Mouse (Mus musculus) urinary bladder, adult 2 months (tissue): ENCODE data around the gene Kcnj16. TPM values are rescaled to one million over a fixed set of nuclear protein-coding genes. Genes with fewer than 3 reads are reported as not detected.

Source experiments
- DNase-seq: peaks from one replicate; pipeline ENCODE4 v3.0.0; 2022; ENCODE audit warnings: low spot score
- polyA plus RNA-seq: library from polyadenylated mRNA; depleted of rRNA; stranded (reverse); fragments of >200 nt; gene quantifications from 2 replicates; pipeline ENCODE4 v1.2.3, GENCODE M21; 2012; rRNA removed

Kcnj16 gene
- 0.06 TPM in 1 of 2 replicates, not detected in the other for polyA plus RNA-seq

DNA sequence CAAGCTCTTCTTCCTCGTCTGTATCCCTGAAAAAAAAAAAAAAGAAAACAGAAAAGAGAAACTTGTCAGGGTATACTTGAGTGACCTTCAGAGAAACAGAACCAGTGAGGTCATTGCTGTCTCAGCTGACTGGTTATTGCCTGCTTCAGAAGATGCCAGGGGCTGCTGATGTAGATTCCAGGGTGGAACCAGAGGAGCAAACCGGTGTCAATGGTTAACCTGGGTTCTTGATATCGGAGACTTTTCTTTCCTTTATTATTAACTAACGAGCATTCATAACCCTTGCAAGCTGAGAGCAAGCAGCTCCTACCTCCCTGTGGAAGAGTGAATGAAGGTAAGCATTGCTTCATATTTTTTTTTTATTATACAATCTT, at the start of gene Kcnj16:
Gene Kcnj16 (plus strand): TSS at position 272 of the 374 bp plus-strand sequence.
- DNase-seq = no peak

DNA sequence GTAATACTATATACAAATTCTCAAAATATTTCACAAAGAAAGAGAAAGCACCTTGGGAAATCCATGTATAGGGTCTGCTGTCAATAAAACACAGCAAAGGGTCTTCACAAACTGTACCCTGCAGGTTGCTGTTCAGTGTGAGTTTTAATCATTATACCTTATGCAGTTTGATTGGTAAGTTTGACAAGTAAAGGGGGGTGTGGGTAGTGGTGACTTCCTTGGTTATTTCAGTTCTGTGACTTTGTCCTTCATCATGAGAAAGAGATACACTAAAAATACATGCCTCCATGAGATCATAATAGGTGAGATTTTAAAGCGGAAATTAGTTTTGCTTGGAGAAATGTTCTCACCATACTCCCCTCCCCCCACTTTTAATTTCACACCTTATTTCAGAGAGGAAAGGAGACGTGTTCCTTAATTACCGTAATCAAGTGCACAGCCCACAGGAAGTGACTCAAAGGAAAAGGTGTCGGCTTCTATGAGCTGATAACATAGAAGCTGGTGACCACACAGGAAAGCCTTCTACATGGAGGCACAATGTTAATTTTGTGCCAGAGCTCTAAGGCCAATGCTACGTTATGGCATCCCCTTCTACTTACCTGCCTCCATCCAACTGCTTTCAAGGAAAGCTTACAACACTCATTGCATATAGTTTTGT, 48.9 kb upstream of the Kcnj16 start:
- no peak for DNase-seq

DNA sequence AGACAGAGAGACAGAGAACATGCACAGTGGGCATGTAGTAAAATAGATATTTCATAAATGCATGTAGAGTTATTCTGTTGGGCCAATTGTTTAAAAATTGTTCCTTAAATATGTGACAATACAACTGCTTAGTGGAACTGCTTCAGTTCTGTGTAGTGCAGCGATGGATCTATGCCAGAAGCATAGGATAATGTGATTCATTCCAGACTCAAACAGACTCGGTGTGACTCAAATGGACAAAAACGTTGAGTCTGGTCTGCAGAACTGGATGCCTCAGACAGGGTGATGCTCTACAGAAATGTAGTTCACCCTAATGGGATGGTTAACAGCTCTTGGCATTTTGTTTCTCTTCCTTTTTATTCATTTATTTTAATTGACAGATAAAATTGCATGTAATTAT, 32.1 kb upstream of the Kcnj16 start:
- DNase-seq = no peak

DNA sequence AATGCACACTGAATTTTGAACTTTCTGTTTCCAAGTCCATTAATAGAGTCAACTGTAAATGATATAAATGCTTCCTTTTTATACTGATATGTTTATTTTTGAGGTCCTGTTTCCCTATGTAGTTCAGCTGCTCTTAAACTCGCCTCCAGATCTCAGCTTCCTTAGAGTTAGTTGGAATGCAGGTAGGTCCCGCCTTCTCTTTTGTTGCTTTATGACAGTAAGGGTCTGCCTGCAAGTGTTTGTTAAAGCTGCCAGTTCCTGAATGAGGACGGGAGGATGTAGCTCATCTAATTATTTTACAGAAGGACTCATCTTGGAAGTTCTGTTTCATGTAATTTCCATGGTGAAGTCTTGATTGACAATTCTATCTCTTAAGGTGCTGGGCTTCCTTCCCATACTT, 25.6 kb upstream of the Kcnj16 start:
- no peak for DNase-seq

DNA sequence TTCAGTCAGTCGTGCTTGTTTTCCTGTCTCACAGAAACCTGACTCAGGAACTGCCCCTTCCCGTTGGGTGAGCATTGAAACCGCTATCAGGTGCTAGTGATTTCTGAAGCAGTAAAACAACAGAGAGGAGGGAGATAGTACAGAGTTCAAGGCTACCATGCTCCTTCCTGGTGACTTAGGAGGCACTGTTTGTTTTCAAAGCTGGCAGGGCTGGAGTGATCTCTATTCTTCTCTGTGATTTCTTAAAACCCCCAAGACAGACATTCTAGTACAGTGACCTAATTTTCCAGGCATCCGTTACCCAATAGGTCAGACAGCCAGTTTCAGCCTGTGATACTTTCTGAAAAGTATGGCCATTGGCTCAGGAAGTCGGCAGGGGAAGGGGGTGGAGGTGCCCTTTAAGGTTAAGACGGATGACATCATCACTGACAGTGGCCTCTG, 25.1 kb upstream of the Kcnj16 start:
- DNase-seq = no peak

DNA sequence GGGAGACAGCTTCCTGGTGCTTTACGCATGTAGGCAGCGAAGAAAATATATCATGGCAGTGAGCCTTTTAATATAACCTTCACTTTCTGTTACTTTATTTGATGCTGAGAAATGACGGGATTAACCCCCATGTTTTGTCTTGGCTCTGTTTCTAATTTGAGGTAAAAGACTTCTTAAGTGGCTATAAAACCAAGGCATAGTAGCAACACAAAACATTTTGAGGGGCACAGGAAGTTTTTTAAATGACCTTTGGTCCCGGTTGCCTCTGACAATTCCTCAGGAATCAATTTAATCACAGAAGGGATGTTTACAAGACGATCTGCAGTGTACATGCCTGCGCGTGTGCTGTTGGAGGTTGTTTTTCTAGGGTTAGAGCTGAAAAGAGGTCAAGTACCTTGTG, 11.2 kb upstream of the Kcnj16 start:
- no peak for DNase-seq

GRCm38 (mm10) chr11:110961592-110962021, 6.2 kb upstream of the Kcnj16 start:
- DNase-seq = no peak

DNA sequence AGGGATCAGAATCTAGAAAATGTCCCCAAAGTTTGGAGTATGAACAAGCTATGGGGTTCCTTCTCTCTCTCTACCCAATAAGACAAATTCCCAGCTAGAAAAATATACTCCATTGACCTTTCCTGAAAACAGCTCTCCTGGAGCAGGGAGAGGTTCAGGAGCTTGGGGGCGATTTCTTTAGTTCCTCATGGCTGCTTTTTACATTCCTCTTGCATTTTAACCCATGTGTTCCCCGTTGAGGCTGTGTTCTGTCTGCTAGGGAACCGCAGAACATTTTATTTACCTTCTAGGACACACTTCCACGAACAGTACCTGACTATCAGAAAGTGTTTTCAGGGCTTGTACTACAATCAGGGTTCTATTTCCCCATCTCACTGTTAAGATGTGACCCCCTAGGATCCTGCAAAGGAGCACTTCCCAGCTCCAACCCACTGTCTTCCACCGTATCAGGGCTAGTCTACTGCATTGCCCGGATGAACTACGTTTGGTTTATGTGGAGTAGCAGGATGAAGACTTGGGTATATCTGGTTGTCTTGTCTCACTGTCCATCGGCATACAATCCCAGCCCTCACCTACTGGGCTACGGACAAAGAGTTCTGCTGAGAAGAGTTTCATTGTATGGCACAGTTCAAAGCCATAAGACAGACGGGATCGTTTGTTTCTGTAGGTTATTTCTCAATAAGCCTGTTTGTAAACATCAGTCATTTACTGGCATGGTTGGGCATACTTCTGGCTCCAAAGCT, 643 bp upstream of the Kcnj16 start:
- DNase-seq = no peak

- no peak for DNase-seq
Observed at GRCm38 (mm10) chr11:110968901-110969300, 1.1 kb downstream of the Kcnj16 start.

DNA sequence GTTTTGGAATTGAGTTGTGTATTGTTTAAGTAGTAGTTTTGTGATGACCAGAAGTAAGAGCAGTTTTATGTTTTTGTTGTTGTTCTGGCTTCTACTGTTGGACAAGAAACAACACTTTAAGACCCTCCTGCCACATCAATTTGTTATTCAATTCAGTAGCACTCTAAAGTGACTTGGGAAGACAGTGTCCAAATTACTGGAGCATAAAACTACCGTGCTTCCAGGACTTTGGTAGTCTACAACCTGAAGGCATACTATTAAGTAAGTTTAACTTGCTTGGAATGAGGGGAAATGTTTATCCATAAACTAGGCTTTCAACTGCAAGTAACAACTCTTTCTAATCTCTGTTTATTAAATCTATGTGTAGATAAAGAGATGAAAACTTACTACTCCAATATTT, 17.7 kb downstream of the Kcnj16 start:
- DNase-seq = no peak

DNA sequence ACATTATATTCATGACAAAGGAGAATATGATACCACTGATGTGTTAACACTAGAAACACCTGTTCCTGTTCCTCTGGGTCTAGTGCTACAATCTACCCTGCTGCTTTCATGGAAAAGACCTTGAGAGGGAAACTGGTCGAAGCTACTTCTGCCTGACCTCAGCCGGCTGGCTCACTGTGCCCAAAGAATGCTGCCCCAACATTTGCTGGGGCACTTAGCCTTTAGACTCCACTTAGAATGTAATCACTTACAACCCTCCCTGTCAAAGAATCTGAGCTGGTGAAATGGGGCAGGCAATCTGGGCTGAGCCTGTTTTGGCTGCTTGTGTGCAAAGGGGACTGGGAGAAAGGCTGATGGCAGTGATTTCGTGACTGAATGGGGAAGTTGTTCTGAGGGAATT, 18.1 kb downstream of the Kcnj16 start:
- DNase-seq = no peak

GRCm38 (mm10) chr11:110993616-110994015, 25.8 kb downstream of the Kcnj16 start:
- no peak for DNase-seq

- no peak for DNase-seq
Observed at GRCm38 (mm10) chr11:110997211-110997610, 29.4 kb downstream of the Kcnj16 start.

GRCm38 (mm10) chr11:111005103-111005502, 37.3 kb downstream of the Kcnj16 start:
- DNase-seq = no peak

DNA sequence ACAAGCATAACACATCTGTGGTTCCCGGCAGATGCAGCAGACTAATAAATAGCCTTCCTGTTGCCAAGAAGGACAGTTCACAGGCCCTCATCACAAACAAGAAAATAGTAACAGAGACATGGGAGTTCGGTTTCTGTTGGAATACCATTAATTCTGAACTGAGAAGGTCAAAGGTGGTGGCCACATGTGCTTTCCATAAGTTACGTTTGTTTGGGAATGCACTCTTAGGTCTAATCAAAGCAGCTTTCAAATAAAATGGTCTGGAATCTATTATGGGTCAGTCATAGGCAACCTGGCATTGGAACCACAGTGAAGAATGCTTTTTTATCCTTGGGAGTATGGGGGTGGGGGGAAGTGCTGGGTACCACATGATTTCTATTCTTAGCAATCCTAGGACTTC, 41.6 kb downstream of the Kcnj16 start:
- no peak for DNase-seq

GRCm38 (mm10) chr11:111016206-111016605, 48.4 kb downstream of the Kcnj16 start:
- no peak for DNase-seq

DNA sequence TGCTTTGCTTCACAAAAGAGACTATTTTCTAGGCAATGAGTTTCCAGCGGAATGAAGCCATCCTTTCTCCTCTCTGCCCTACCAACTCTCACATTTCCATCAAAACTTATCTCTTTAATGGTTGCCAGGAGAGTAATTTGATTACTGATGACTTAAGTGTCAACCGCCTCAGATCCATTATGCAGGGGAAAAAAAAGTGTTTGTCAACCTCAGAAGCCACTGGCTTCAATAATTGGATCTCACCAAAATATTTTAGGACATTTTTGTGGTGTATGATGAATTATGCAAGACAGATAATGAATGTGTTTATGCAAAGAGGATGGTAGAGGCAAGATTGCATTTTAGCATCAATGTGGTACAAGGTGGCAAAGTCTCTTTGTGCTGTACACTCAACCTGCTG, 52.4 kb downstream of the Kcnj16 start:
- no peak for DNase-seq

- no peak for DNase-seq
Observed at GRCm38 (mm10) chr11:111022681-111023281, 54.9 kb downstream of the Kcnj16 start.

- no peak for DNase-seq
Observed at GRCm38 (mm10) chr11:111042175-111042574, 74.3 kb downstream of the Kcnj16 start.

GRCm38 (mm10) chr11:111043298-111043697, 75.5 kb downstream of the Kcnj16 start:
- DNase-seq = no peak

DNA sequence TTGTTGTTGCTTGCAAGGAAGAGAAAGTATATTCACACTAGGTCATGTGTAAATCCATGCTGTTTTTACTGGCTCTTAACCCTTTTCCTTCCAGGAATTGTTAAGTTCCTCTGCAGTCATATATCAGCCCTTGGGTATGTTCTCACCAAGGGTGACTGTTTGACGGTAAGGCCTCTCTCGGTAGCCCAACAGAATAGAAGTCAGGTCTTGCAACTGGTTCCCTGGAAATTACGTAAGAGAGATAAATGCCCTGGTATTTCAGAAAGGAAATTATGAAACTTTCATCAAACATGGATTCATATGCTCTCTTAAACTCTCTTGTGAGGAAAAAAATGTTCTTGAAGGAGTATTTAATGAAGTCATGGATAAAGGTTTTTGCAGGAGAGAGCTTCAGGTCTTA, 86.4 kb downstream of the Kcnj16 start:
- no peak for DNase-seq

GRCm38 (mm10) chr11:111054854-111055822, 87.3 kb downstream of the Kcnj16 start:
- DNase-seq = no peak
